Mouse (Mus musculus) bone marrow macrophage, adult 2 months (primary cell): ENCODE data around the gene Cnpy3.

Experiments used
- CTCF ChIP-seq: IDR thresholded peaks from 2 replicates; pipeline ENCODE4 v1.5.1; 2012; ENCODE audit warnings: low read depth, mild to moderate bottlenecking, low read length, moderate library complexity
- POLR2A ChIP-seq: IDR thresholded peaks from 2 replicates; pipeline ENCODE4 v1.6.1; 2012; ENCODE audit warnings: mild to moderate bottlenecking, low read depth, low read length, borderline replicate concordance

- no peak for TF ChIP-seq CTCF
- no peak for TF ChIP-seq POLR2A
These were observed 16.7 kb downstream of the Cnpy3 start for GRCm38 (mm10) chr17:46735287-46735686.
